In genomic region chr7:43488646-43489045, GRCm38 (mm10) we compare ENCODE assay signal across 13 mouse cellular contexts. TPM values are rescaled to one million over a fixed set of nuclear protein-coding genes. Genes with fewer than 3 reads are reported as not detected.
A peak's percentile ranks its signal among the peaks of the same experiment; 100 is the strongest.
DNase-seq lines count a peak whose midpoint lies in the region; ATAC-seq and TF ChIP-seq lines count a peak whose summit lies in the region.
"Had no signal": no experiment of that assay in that cellular context is flagged by ENCODE, and none has a peak within 500 bp of the region (broad histone marks: within the 10 kb centered on the region; RNA-seq: fewer than 3 reads in every experiment).

No protein-coding gene starts in this region.

- H3K27me3 ChIP-seq in forebrain, postnatal 0 days (ENCODE audit: insufficient read depth, low read length), result no peaks in the 10 kb centered on the region
- H3K27me3 ChIP-seq in midbrain, embryonic 10.5 days (ENCODE audit: low read depth, poor library complexity, severe bottlenecking), result peaks cover 14% of the 10 kb centered on the region
- peaks cover 3% of the 10 kb centered on the region; the same call in 1 of the 2 replicates for H3K27me3 ChIP-seq in heart, adult 2 months (ENCODE audit: control insufficient read depth, insufficient read depth, low read length)

- peak overlapping the region; percentile 75 for H3K4me3 ChIP-seq in forebrain, postnatal 0 days (ENCODE audit: low read depth, low read length)
- peak overlapping the region; percentile 79 for H3K4me3 ChIP-seq in midbrain, embryonic 10.5 days
- H3K4me3 ChIP-seq in heart, adult 2 months, result no peak overlapping the region
- H3K4me3 ChIP-seq: erythroblast, embryonic 14.5 days had no signal

- H3K9ac ChIP-seq in forebrain, postnatal 0 days, result peak overlapping the region; percentile 93; the same call in 1 of the 2 replicates
- H3K9ac ChIP-seq in heart, adult 2 months (ENCODE audit: low read depth, low read length), result no peak overlapping the region

- H3K27ac ChIP-seq in forebrain, postnatal 0 days (ENCODE audit: low read depth, low read length), result peak overlapping the region; percentile 83; the same call in 1 of the 2 replicates
- H3K27ac ChIP-seq in midbrain, embryonic 10.5 days (replicated peaks), result 0 out of 2 replicates have a peak overlapping the region, but pooled peaks have one; percentile 17
- no peak overlapping the region for H3K27ac ChIP-seq in heart, adult 2 months

- peak overlapping the region; percentile 83 for H3K4me2 ChIP-seq in forebrain, postnatal 0 days (ENCODE audit: low read depth)

- TF ChIP-seq CTCF in forebrain, postnatal 0 days (IDR thresholded peaks at IDR 0.05; ENCODE audit: low read depth), result no peak
- no peak for TF ChIP-seq CTCF in heart, adult 2 months (IDR thresholded peaks at IDR 0.05)

- peak; percentile 15 for ATAC-seq in forebrain, postnatal 0 days
- ATAC-seq in megakaryocyte-erythroid progenitor cell, adult 5-6 weeks (replicated peaks; ENCODE audit: low FRiP score, low TSS enrichment, poor library complexity, severe bottlenecking), result no peak

- no peak for TF ChIP-seq EP300 in heart, adult 2 months (IDR thresholded peaks at IDR 0.05; ENCODE audit: insufficient read depth, low read depth, low read length)

- whole genome bisulfite sequencing in forebrain, postnatal 0 days, result 46% methylated on average over 5 of the region's 5 CpGs
- 50% methylated on average over 5 of the region's 5 CpGs for WGBS in midbrain, embryonic 10.5 days
- 30% methylated on average over 5 of the region's 5 CpGs for WGBS in heart, adult 2 months

- DNase-seq in right cerebral cortex, adult 2 months (ENCODE audit: low spot score in 2 of 2), result peak; percentile 49 to 67
- no peak for DNase-seq in right cerebral cortex, postnatal 36 days (ENCODE audit: low spot score in 2 of 2)
- no peak for DNase-seq in forebrain, postnatal 0 days
- DNase-seq in midbrain, embryonic 10.5 days (ENCODE audit: low spot score), result no peak
- peak; percentile 54 for DNase-seq in right cerebral cortex, postnatal 25 days
- DNase-seq in heart, adult 2 months, result no peak
- DNase-seq in kidney, adult 18-20 months, result no peak
- DNase-seq: adrenal gland, postnatal 10 days; layer of hippocampus, postnatal 36 days; lung, postnatal 10 days had no signal

- H3K36me3 ChIP-seq in forebrain, postnatal 0 days (ENCODE audit: insufficient read depth), result no peaks in the 10 kb centered on the region
- H3K36me3 ChIP-seq in midbrain, embryonic 10.5 days, result no peaks in the 10 kb centered on the region
- no peaks in the 10 kb centered on the region for H3K36me3 ChIP-seq in heart, adult 2 months (ENCODE audit: control insufficient read depth, insufficient read depth, low read length)

- intact Hi-C loops in heart, adult 2 months (cut with DNase I), result no loop called here

- H3K79me2 ChIP-seq in heart, adult 2 months (replicated peaks; ENCODE audit: control insufficient read depth, insufficient read depth, low read length), result no peaks in the 10 kb centered on the region

- peaks cover 7% of the 10 kb centered on the region; the same call in 1 of the 2 replicates for H3K4me1 ChIP-seq in forebrain, postnatal 0 days (ENCODE audit: insufficient read depth)
- peaks cover 28% of the 10 kb centered on the region for H3K4me1 ChIP-seq in midbrain, embryonic 10.5 days
- no peaks in the 10 kb centered on the region for H3K4me1 ChIP-seq in heart, adult 2 months (ENCODE audit: control insufficient read depth, insufficient read depth, low read length)

- H3K9me3 ChIP-seq in forebrain, postnatal 0 days (ENCODE audit: low read length), result no peaks in the 10 kb centered on the region
- no peaks in the 10 kb centered on the region for H3K9me3 ChIP-seq in midbrain, embryonic 10.5 days (replicated peaks)

- no peak for TF ChIP-seq POLR2A in heart, adult 2 months (IDR thresholded peaks at IDR 0.05; ENCODE audit: insufficient read depth, low read depth, low read length)

RNA-seq across cellular contexts. Expression of gene Iglon5, which starts 1.2 kb away (rescaled TPM):
- total RNA-seq in forebrain, postnatal 0 days (2014; rRNA removed), result 24.9 and 26.1 TPM in 2 replicates
- polyA plus RNA-seq in forebrain, postnatal 0 days (2015; fragmentation: Nextera tagmentation; extraction: Ambion mirVana), result 3.0 and 4.4 TPM in 2 replicates
- 0.70 and 2.0 TPM in 2 replicates for polyA plus RNA-seq in midbrain, embryonic 10.5 days (2016; fragmentation: Nextera tagmentation; extraction: Ambion mirVana)
- total RNA-seq in heart, adult 2 months (2021), result under 1 TPM; 0.14 to 0.16 TPM
- polyA plus RNA-seq in heart, adult 2 months (2012; rRNA removed), result 0.56 and 0.78 TPM in 2 replicates
- total RNA-seq in megakaryocyte-erythroid progenitor cell, adult 5-6 weeks (2014; fragmentation: Nextera tagmentation), result not detected in 2 replicates
- total RNA-seq in megakaryocyte-erythroid progenitor cell, adult 5-6 weeks (2017), result not detected in 2 replicates
- polyA plus RNA-seq: erythroblast, embryonic 14.5 days; heart, embryonic 16.5 days had no signal

RNA-seq across cellular contexts. Expression of gene 4931406B18Rik, which starts 17.1 kb away (rescaled TPM):
- total RNA-seq in forebrain, postnatal 0 days (2014; rRNA removed), result not detected in 2 replicates
- not detected in 2 replicates for polyA plus RNA-seq in forebrain, postnatal 0 days (2015; fragmentation: Nextera tagmentation; extraction: Ambion mirVana)
- not detected in 2 replicates for polyA plus RNA-seq in midbrain, embryonic 10.5 days (2016; fragmentation: Nextera tagmentation; extraction: Ambion mirVana)
- not detected for total RNA-seq in heart, adult 2 months (2021)
- polyA plus RNA-seq in heart, adult 2 months (2012; rRNA removed), result not detected in 2 replicates
- total RNA-seq in megakaryocyte-erythroid progenitor cell, adult 5-6 weeks (2014; fragmentation: Nextera tagmentation), result not detected in 2 replicates
- not detected in 2 replicates for total RNA-seq in megakaryocyte-erythroid progenitor cell, adult 5-6 weeks (2017)
- total RNA-seq: adrenal gland, postnatal 10 days; layer of hippocampus, postnatal 36 days had no signal
- polyA plus RNA-seq: erythroblast, embryonic 14.5 days; heart, embryonic 16.5 days had no signal

RNA-seq across cellular contexts. Expression of gene Vsig10l, which starts 25.7 kb away (rescaled TPM):
- total RNA-seq in forebrain, postnatal 0 days (2014; rRNA removed), result 4.2 and 16.9 TPM in 2 replicates
- polyA plus RNA-seq in forebrain, postnatal 0 days (2015; fragmentation: Nextera tagmentation; extraction: Ambion mirVana), result 8.1 and 13.8 TPM in 2 replicates
- 2.2 and 3.6 TPM in 2 replicates for polyA plus RNA-seq in midbrain, embryonic 10.5 days (2016; fragmentation: Nextera tagmentation; extraction: Ambion mirVana)
- 1 to 10 TPM; 1.0 to 1.1 TPM for total RNA-seq in heart, adult 2 months (2021)
- polyA plus RNA-seq in heart, adult 2 months (2012; rRNA removed), result 3.0 TPM in 2 replicates
- total RNA-seq in megakaryocyte-erythroid progenitor cell, adult 5-6 weeks (2014; fragmentation: Nextera tagmentation), result 2.3 and 2.9 TPM in 2 replicates
- 3.0 and 8.9 TPM in 2 replicates for total RNA-seq in megakaryocyte-erythroid progenitor cell, adult 5-6 weeks (2017)

RNA-seq across cellular contexts. Expression of gene Gm45233, which starts 44.7 kb away (rescaled TPM):
- 0.31 and 3.7 TPM in 2 replicates for total RNA-seq in forebrain, postnatal 0 days (2014; rRNA removed)
- 0.30 TPM in 1 of 2 replicates, not detected in the other for polyA plus RNA-seq in forebrain, postnatal 0 days (2015; fragmentation: Nextera tagmentation; extraction: Ambion mirVana)
- polyA plus RNA-seq in midbrain, embryonic 10.5 days (2016; fragmentation: Nextera tagmentation; extraction: Ambion mirVana), result not detected in 2 replicates
- under 1 TPM; 0.73 to 0.82 TPM for total RNA-seq in heart, adult 2 months (2021)
- 2.2 and 4.7 TPM in 2 replicates for polyA plus RNA-seq in heart, adult 2 months (2012; rRNA removed)
- total RNA-seq in megakaryocyte-erythroid progenitor cell, adult 5-6 weeks (2014; fragmentation: Nextera tagmentation), result not detected in 2 replicates
- total RNA-seq in megakaryocyte-erythroid progenitor cell, adult 5-6 weeks (2017), result 4.2 TPM in 1 of 2 replicates, not detected in the other
- polyA plus RNA-seq: erythroblast, embryonic 14.5 days had no signal

RNA-seq across cellular contexts. Expression of gene Etfb, which starts 44.8 kb away (rescaled TPM):
- 38.2 and 46.1 TPM in 2 replicates for total RNA-seq in forebrain, postnatal 0 days (2014; rRNA removed)
- 101 and 117 TPM in 2 replicates for polyA plus RNA-seq in forebrain, postnatal 0 days (2015; fragmentation: Nextera tagmentation; extraction: Ambion mirVana)
- polyA plus RNA-seq in midbrain, embryonic 10.5 days (2016; fragmentation: Nextera tagmentation; extraction: Ambion mirVana), result 246 and 264 TPM in 2 replicates
- 1,000 to 10,000 TPM; 1,250 to 1,384 TPM for total RNA-seq in heart, adult 2 months (2021)
- 731 and 1,097 TPM in 2 replicates for polyA plus RNA-seq in heart, adult 2 months (2012; rRNA removed)
- 212 and 237 TPM in 2 replicates for total RNA-seq in megakaryocyte-erythroid progenitor cell, adult 5-6 weeks (2014; fragmentation: Nextera tagmentation)
- total RNA-seq in megakaryocyte-erythroid progenitor cell, adult 5-6 weeks (2017), result 396 and 426 TPM in 2 replicates

Comparison
In these comparisons a context has a peak if more than half of its experiments do, and no peak if none do; other contexts are left out.
1. DNase-seq: peak in right cerebral cortex, adult 2 months (2 of 2) and right cerebral cortex, postnatal 25 days (single experiment); none in right cerebral cortex, postnatal 36 days (0 of 2), forebrain, postnatal 0 days (single experiment), midbrain, embryonic 10.5 days (single experiment), heart, adult 2 months (0 of 2) and kidney, adult 18-20 months (single experiment).
2. RNA of gene Iglon5, which starts 1.2 kb away (total RNA-seq): 24.9 to 26.1 TPM in forebrain, postnatal 0 days; 0.14 to 0.16 TPM in heart, adult 2 months and not detected in megakaryocyte-erythroid progenitor cell, adult 5-6 weeks; every median in the first group is over 10 times any median in the second.